Mouse (Mus musculus) ES-Bruce4 (cell line): ENCODE results near the gene Xpo4. TPM values are rescaled to one million over a fixed set of nuclear protein-coding genes. Genes with fewer than 3 reads are reported as not detected.

ENCODE experiments used
- H3K27ac ChIP-seq: 2 replicates; pipeline ENCODE4 v1.5.1; 2012; ENCODE audit warnings: low read length, inconsistent platforms; ENCODE audit not compliant: insufficient read depth
- H3K27me3 ChIP-seq: 2 replicates; pipeline ENCODE4 v1.6.1; 2012; ENCODE audit warnings: mild to moderate bottlenecking, low read length, inconsistent platforms; ENCODE audit not compliant: control insufficient read depth, poor library complexity, insufficient read depth, severe bottlenecking
- H3K36me3 ChIP-seq: 2 replicates; pipeline ENCODE4 v1.6.1; 2012; ENCODE audit warnings: inconsistent platforms, mild to moderate bottlenecking, low read length, moderate library complexity; ENCODE audit not compliant: control insufficient read depth, poor library complexity, insufficient read depth, severe bottlenecking
- H3K4me1 ChIP-seq: one replicate; pipeline ENCODE4 v1.8.1; 2011; ENCODE audit warnings: low read length; ENCODE audit not compliant: control insufficient read depth, insufficient read depth
- H3K4me3 ChIP-seq: 2 replicates; pipeline ENCODE4 v1.5.1; 2011; ENCODE audit warnings: low read depth, mild to moderate bottlenecking, low read length
- H3K9ac ChIP-seq: 2 replicates; pipeline ENCODE4 v1.6.1; 2012; ENCODE audit warnings: low read depth, mild to moderate bottlenecking, inconsistent platforms; ENCODE audit not compliant: poor library complexity, severe bottlenecking
- H3K9me3 ChIP-seq: replicated peaks from 2 replicates; pipeline ENCODE4 v1.6.1; 2012; ENCODE audit warnings: mild to moderate bottlenecking, low read length, inconsistent platforms; ENCODE audit not compliant: control insufficient read depth, poor library complexity, insufficient read depth, severe bottlenecking
- CTCF ChIP-seq: IDR thresholded peaks from one replicate; pipeline ENCODE4 v1.8.1; 2011; ENCODE audit warnings: low read depth, low read length
- EP300 ChIP-seq: IDR thresholded peaks from 2 replicates; pipeline ENCODE4 v1.6.1; 2011; ENCODE audit warnings: low read depth, low read length; ENCODE audit not compliant: insufficient read depth
- POLR2A ChIP-seq: IDR thresholded peaks from one replicate; pipeline ENCODE4 v1.8.1; 2011; ENCODE audit warnings: low read length; ENCODE audit not compliant: insufficient read depth
- polyA plus RNA-seq: library from polyadenylated mRNA; stranded (reverse); fragments of >200 nt; gene quantifications from 2 replicates; pipeline ENCODE4 v1.2.4, GENCODE M21; 2011; ENCODE audit warnings: low read depth; ENCODE audit not compliant: missing spikeins, insufficient read depth, insufficient read length

Xpo4 gene
- polyA plus RNA-seq, 1 experiment = 64.1 TPM

GRCm38 (mm10) chr14:57529086-57529785 lies 136.0 kb downstream of the Xpo4 start:
- H3K36me3 ChIP-seq = no peaks in the 10 kb centered on the region
- H3K9me3 ChIP-seq = no peaks in the 10 kb centered on the region
- TF ChIP-seq POLR2A (no peak), CTCF (no peak), EP300 (peak; percentile 85)
- no peak overlapping the region for H3K9ac ChIP-seq
- H3K4me3 ChIP-seq = no peak overlapping the region
- peaks cover 18% of the 10 kb centered on the region for H3K4me1 ChIP-seq
- peak overlapping the region; percentile 89 for H3K27ac ChIP-seq
- no peaks in the 10 kb centered on the region for H3K27me3 ChIP-seq

DNA sequence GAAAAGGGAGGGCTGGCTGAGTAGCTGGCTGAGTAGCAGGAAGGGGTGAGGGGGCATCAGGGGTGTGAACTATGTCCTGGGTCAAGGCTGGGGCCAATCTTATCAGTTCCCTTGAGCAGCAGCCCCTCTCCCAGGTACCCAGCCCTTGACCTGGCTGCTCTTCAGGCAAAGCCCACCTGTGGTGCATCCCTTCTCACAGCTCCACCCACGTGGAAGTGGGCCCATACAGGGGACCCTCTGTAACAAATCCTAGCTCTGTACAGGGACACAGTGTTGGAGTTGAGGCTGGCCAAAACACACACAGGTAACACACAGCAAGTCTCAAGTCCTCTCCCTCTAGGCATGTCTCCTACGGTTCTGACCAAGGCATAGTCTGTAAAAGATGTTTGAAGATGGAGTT lies 137.6 kb downstream of the Xpo4 start:
- Histone ChIP-seq H3K36me3 (no peaks in the 10 kb centered on the region), H3K4me1 (peaks cover 13% of the 10 kb centered on the region), H3K27me3 (no peaks in the 10 kb centered on the region), H3K9ac (no peak overlapping the region), H3K27ac (peak overlapping the region; percentile 38), H3K4me3 (no peak overlapping the region), H3K9me3 (no peaks in the 10 kb centered on the region)
- TF ChIP-seq CTCF (no peak), POLR2A (no peak), EP300 (no peak)

Other genes starting within 250 kb of the Xpo4 start
- 14.2 and 17.4 TPM in 2 replicates for gene Ift88, start 241.4 kb downstream of the Xpo4 start, polyA plus RNA-seq
- gene Il17d, start 140.7 kb downstream of the Xpo4 start, polyA plus RNA-seq = 1.4 and 2.1 TPM in 2 replicates
- gene Eef1akmt1, start 93.8 kb downstream of the Xpo4 start, polyA plus RNA-seq = 26.4 and 28.9 TPM in 2 replicates
- not detected in 2 replicates for gene Gm49361, start 80.7 kb upstream of the Xpo4 start, polyA plus RNA-seq
- 18.4 and 26.1 TPM in 2 replicates for gene Lats2, start 93.0 kb upstream of the Xpo4 start, polyA plus RNA-seq
- 76.9 and 98.1 TPM in 2 replicates for gene Sap18, start 132.8 kb upstream of the Xpo4 start, polyA plus RNA-seq
- 51.8 and 64.1 TPM in 2 replicates for gene Ska3, start 160.8 kb upstream of the Xpo4 start, polyA plus RNA-seq
- 72.3 and 76.0 TPM in 2 replicates for gene Mrpl57, start 160.8 kb upstream of the Xpo4 start, polyA plus RNA-seq
- gene Zdhhc20, start 224.8 kb upstream of the Xpo4 start, polyA plus RNA-seq = 42.0 and 51.5 TPM in 2 replicates